9 mouse cellular contexts compared by ENCODE assay signal in the genomic region with DNA sequence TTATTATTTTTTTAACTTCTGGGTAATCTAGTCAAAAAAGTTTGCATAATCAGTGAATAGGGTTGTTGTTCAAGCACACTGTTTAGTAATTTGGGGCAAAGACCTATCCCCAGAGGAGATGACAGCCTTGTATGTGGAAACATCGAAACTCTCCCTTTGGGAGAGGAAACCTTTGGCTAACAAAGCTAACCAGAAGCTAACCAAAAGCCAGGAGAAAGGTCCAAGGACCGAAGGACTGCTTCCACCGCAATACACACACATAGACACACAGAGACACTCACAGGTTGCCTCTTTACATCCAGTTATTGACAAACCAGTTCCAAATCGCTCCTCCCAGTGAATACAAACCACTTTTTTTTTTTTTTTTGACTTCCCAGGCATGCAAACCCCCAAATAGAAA.
DNase-seq lines count a peak whose midpoint lies in the region; ATAC-seq and TF ChIP-seq lines count a peak whose summit lies in the region.
"Had no signal": no experiment of that assay in that cellular context is flagged by ENCODE, and none has a peak within 500 bp of the region (broad histone marks: within the 10 kb centered on the region; RNA-seq: fewer than 3 reads in every experiment).

No protein-coding gene starts in this region.

- peaks cover 4% of the 10 kb centered on the region; the same call in 1 of the 2 replicates for H3K27me3 ChIP-seq in forebrain, embryonic 11.5 days (ENCODE audit: control insufficient read depth, insufficient read depth, low read length)
- no peaks in the 10 kb centered on the region; the same call in 1 of the 2 replicates for H3K27me3 ChIP-seq in hindbrain, embryonic 16.5 days (replicated peaks; ENCODE audit: control insufficient read depth, insufficient read depth, low read length)
- no peaks in the 10 kb centered on the region for H3K27me3 ChIP-seq in midbrain, postnatal 0 days (ENCODE audit: insufficient read depth, low read length)

- no peak overlapping the region for H3K27ac ChIP-seq in layer of hippocampus, adult 2 months
- H3K27ac ChIP-seq in forebrain, embryonic 11.5 days (ENCODE audit: low read depth, low read length), result no peak overlapping the region
- H3K27ac ChIP-seq in hindbrain, embryonic 16.5 days (ENCODE audit: low read depth, low read length), result no peak overlapping the region
- no peak overlapping the region for H3K27ac ChIP-seq in midbrain, postnatal 0 days (ENCODE audit: low read depth, low read length)

- no peak for DNase-seq in layer of hippocampus, adult 2 months (ENCODE audit: low spot score in 2 of 2)
- DNase-seq in layer of hippocampus, adult 8-10 months (ENCODE audit: low spot score in 2 of 2), result no peak
- no peak for DNase-seq in forebrain, embryonic 11.5 days (ENCODE audit: low spot score)
- no peak for DNase-seq in midbrain, postnatal 0 days (ENCODE audit: low spot score)
- DNase-seq in retina, postnatal 1 day, result no peak
- DNase-seq in thymus, postnatal 4 days, result no peak
- DNase-seq in layer of hippocampus, adult 9-10 months (ENCODE audit: low spot score), result no peak

- H3K36me3 ChIP-seq in forebrain, embryonic 11.5 days (ENCODE audit: control insufficient read depth, insufficient read depth, low read length), result no peaks in the 10 kb centered on the region
- H3K36me3 ChIP-seq in hindbrain, embryonic 16.5 days (ENCODE audit: control insufficient read depth, insufficient read depth, low read length), result no peaks in the 10 kb centered on the region
- H3K36me3 ChIP-seq in midbrain, postnatal 0 days (ENCODE audit: insufficient read depth, low read length), result no peaks in the 10 kb centered on the region

- no peaks in the 10 kb centered on the region for H3K9me3 ChIP-seq in forebrain, embryonic 11.5 days (ENCODE audit: control insufficient read depth, low read length)
- H3K9me3 ChIP-seq in hindbrain, embryonic 16.5 days (ENCODE audit: control insufficient read depth, low read length), result no peaks in the 10 kb centered on the region
- no peaks in the 10 kb centered on the region for H3K9me3 ChIP-seq in midbrain, postnatal 0 days (ENCODE audit: low read length)

- 38% methylated on average over 4 of the region's 4 CpGs for WGBS in forebrain, embryonic 11.5 days
- WGBS in hindbrain, embryonic 16.5 days, result 35% methylated on average over 4 of the region's 4 CpGs
- WGBS in midbrain, postnatal 0 days, result 37% methylated on average over 4 of the region's 4 CpGs

- no peak for TF ChIP-seq CTCF in layer of hippocampus, adult 2 months (conservative IDR thresholded peaks at IDR 0.05)
- no peak for TF ChIP-seq CTCF in midbrain, postnatal 0 days (IDR thresholded peaks at IDR 0.05)

- peak overlapping the region; percentile 59 for H3K4me3 ChIP-seq in layer of hippocampus, adult 2 months
- peak overlapping the region; percentile 49; the same call in 1 of the 2 replicates for H3K4me3 ChIP-seq in forebrain, embryonic 11.5 days (ENCODE audit: low read depth, low read length)
- H3K4me3 ChIP-seq in hindbrain, embryonic 16.5 days (ENCODE audit: low read length), result peak overlapping the region; percentile 48
- H3K4me3 ChIP-seq in midbrain, postnatal 0 days (ENCODE audit: low read depth, low read length), result peak overlapping the region; percentile 45
- H3K4me3 ChIP-seq: erythroblast, embryonic 14.5 days had no signal

- no peak for ATAC-seq in forebrain, embryonic 11.5 days (replicated peaks; ENCODE audit: low FRiP score)
- ATAC-seq in hindbrain, embryonic 16.5 days, result no peak
- no peak for ATAC-seq in midbrain, postnatal 0 days (ENCODE audit: low FRiP score)

- H3K4me1 ChIP-seq in forebrain, embryonic 11.5 days (replicated peaks; ENCODE audit: control insufficient read depth, insufficient read depth, low read length), result peaks cover 16% of the 10 kb centered on the region
- H3K4me1 ChIP-seq in hindbrain, embryonic 16.5 days (ENCODE audit: control insufficient read depth, insufficient read depth, low read depth, low read length), result peaks cover 14% of the 10 kb centered on the region
- H3K4me1 ChIP-seq in midbrain, postnatal 0 days (ENCODE audit: insufficient read depth, low read length), result peaks cover 4% of the 10 kb centered on the region; the same call in 1 of the 2 replicates

- H3K9ac ChIP-seq in forebrain, embryonic 11.5 days (ENCODE audit: low read length), result no peak overlapping the region; the same call in 1 of the 2 replicates
- H3K9ac ChIP-seq in hindbrain, embryonic 16.5 days (ENCODE audit: low read depth, low read length), result no peak overlapping the region; the same call in 1 of the 2 replicates
- H3K9ac ChIP-seq in midbrain, postnatal 0 days (replicated peaks; ENCODE audit: low read length, poor library complexity, severe bottlenecking), result no peak overlapping the region

- H3K4me2 ChIP-seq in forebrain, embryonic 11.5 days (ENCODE audit: low read depth, low read length, severe bottlenecking), result peak overlapping the region; percentile 98
- peak overlapping the region; percentile 95 for H3K4me2 ChIP-seq in hindbrain, embryonic 16.5 days (ENCODE audit: low read length)
- peak overlapping the region; percentile 98 for H3K4me2 ChIP-seq in midbrain, postnatal 0 days (ENCODE audit: low read depth, low read length, poor library complexity, severe bottlenecking)
